Mouse (Mus musculus) 3T3-L1 (cell line): ENCODE data around the gene Zfpl1.

Experiments used
- DNase-seq: peaks from one replicate; pipeline ENCODE4 v3.0.0-alpha.2; 2015; ENCODE audit warnings: low read depth, low spot score

The Zfpl1 gene

DNA sequence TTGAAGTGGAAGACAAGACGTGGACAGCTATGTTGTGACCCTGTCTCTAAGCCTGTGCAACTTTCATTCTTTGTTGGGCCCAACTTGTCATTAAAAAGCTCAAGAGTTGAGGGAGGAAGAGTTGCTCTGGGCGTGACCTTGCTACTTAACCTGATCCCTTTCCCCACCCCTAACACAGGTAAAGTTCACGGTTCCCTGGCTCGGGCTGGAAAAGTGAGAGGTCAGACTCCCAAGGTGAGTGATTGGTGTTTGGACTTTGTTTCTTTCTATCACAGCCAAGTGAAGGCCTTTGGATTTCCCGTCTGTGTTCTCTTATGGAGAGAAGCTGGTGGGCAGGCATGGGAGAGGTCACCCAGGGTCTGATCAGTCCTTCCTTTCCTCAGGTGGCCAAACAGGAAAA is 25.8 kb downstream of the Zfpl1 start:
- DNase-seq, result no peak

DNA sequence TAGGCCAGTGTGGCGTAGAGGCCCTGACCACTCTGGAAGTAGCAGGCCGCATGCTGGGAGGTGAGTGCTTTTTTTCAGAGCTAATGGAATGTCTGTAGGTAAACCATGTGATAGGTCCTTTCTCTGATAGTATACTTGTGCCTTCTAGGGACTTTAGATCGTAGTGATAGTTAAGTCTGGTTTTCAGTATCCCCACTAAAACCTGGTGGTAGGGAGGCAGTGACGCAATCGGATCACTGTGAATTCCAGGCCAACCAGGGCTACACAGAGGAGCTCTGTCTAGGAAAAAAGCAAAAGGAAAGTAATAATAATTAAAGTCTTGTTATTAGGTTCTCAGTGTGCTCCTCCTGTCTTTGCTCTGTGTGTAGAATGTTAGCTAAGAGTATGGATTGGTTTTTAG is 26.2 kb downstream of the Zfpl1 start:
- peak; percentile 39 for DNase-seq

DNA sequence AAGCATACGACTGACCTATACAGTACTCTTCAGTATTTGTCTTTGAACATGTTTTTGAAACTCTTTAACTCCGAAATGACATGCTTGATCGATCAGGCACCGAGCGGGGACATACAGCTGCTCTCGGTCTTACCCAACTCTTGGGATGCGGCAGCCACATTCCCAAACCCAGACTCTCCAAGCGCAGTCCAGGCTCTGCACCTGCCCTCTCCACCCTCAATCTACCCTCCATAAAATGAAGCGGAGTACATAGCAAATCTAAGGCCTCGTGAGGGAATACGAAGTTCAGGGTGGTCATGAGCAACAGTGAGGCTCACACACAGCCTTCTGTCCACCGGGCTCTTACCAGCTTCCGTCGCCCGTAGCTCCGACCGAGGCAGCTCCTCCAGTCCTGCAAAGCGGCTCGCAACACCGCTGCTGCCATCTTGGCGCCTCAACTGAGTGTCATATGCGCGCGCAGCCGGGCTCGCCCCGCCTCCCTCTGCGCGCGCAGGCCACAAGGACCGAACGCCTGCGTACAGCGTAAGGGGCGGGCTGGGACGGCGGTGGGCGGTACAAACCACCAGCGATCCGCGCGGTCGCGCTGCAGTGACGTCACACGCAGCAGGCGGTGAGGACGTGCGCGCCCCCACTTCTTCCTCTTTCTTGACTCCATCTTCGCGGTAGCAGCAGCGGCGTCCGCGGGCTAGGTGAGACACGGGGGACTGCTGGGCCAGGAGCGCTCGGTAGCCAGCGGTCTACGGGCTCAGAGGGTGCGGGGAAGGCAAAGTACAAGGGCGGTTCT is 27.3 kb downstream of the Zfpl1 start, which contains the start of the genes Mrpl49 and Fau:
Mrpl49 (minus strand) TSS at position 473 of the 784 bp plus-strand sequence.
Fau (plus strand) TSS at position 532 of the 784 bp plus-strand sequence.
- peak; percentile 97 for DNase-seq

DNA sequence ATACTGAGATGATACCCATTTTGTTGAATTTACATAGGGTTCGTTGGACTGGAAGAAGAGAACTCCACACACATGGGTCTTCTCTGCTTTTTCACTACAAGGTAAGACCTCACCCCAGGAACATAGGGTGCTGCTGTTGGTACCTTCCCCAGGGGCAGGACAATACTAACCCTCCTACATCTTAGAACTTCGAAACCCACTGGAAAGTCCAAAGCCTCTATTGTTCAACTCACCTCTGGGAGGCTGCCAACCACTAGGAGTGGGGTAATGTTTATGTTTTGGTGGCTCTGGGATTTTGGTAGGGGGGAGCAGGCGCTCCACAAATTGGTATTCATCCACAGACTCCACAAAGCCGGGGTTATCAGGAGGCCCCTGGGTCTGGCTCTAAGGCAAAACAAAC is 28.1 kb downstream of the Zfpl1 start:
- no peak for DNase-seq

DNA sequence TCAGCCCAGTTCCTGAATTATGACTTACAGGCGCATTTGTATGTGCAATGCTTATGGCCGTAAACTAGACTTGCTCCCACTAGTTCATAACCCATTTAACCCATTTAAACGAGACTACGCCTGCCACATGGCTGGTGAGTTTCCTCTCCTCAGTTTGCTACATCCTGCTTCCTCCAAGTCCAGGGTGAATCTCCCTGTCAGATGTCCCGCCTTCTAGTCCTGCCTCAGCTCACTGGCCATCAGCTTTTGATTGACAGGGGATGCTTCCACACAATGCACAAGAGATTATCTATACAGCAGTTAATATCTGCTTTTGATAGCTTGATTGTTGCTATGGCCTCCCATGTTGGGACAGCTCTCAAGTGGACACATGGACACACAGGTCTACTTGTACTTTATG is 30.5 kb downstream of the Zfpl1 start:
- peak; percentile 55 for DNase-seq

DNA sequence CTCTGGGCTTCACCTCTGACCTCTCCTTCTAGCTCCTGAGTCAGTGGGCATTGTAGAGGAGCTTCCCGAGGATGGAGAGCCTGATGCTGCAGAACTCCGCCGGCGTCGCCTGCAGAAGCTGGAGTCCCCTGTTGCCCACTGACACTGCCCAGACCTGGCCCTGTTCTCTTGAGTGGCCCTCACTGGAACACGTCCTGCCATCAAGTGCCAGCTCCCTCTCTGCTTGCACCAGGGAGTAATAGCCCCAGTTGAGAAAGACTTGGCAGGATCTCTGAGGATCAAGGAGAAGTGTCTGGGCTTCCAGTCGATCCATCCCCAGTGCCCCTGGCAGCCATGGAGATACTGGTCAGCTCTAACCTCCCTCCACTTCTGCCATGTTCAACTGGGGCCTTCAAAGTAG is 32.2 kb downstream of the Zfpl1 start:
- DNase-seq, result no peak

DNA sequence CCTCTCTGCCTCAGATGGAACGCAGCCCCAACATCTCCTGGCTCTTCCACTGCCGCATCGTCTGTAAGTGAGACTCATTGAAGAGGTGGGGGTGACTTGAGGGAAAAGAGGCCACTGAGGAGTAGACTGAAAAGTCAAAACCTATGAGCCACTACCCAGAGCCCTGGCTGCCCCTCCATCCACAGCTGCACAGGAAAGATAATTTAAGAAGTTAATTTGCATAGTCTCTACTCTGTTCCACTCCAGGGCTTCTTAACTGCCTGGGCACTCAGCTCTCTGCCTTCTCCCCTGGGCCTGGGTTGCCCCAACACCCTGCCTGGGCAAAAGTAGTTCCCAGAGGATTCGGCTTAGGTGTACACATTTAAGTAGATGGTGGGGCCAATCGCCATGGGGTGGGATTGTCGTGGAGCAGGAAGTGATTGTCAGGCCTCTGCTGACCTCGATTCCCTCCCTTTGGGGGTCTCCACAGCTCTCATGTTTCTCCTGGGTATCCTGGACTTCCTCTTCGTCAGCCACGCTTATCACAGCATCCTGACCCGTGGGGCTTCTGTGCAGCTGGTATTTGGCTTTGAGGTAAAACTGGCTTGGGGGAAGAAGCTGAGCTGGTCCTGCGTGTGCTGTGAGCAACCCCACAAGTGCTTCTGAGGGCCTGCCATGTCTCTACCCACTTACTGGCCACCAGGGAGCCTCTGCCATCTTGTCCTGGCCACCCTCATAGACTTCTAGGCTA is 35.9 kb downstream of the Zfpl1 start:
- no peak for DNase-seq

DNA sequence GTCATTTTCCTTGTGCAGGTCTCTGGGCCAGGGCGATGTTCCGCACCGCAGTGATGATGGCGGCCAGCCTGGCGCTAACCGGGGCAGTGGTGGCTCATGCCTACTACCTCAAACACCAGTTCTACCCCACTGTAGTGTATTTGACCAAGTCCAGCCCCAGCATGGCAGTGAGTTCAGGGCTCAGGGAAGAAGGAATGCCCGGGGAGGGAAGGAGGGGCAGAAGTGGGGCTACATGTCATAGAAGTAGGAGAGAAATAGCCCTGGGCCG is 36.9 kb downstream of the Zfpl1 start:
- no peak for DNase-seq

DNA sequence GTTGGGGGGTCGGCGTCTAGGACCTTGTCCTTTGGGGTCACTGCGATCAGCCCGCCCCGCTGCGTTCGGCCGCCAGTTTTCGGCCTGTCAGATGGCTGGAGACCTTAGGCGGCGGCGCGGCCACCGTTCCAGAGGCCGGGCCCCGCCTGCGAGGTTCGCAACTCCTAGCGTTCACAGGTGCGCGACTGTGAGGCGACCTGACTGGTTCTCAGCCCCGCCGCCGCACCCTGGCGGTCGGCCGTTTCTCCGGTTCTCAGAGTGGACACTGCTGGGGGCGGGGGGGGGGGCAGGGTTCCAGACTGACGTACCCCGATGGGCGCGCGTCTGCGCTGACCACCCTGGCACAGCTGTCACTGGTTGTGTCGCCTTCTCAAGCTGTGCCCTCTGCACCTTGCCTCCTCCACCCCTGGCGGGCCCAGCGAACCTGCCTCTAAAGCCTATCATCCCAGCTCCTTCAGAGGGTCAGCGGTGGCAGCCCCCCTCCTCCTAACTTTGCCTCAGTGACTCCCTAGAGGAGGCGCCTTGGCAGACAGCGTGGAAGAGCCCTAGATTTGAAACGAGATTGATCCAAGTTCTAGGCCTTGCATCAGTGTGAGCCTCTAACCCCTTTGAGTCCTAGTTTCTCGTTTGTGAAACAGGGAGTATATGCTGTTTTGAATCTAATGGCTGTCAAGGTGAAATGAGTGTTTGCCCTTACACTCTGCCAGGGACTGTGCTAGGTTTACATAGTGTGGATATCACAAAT is 37.4 kb downstream of the Zfpl1 start:
- no peak for DNase-seq

DNA sequence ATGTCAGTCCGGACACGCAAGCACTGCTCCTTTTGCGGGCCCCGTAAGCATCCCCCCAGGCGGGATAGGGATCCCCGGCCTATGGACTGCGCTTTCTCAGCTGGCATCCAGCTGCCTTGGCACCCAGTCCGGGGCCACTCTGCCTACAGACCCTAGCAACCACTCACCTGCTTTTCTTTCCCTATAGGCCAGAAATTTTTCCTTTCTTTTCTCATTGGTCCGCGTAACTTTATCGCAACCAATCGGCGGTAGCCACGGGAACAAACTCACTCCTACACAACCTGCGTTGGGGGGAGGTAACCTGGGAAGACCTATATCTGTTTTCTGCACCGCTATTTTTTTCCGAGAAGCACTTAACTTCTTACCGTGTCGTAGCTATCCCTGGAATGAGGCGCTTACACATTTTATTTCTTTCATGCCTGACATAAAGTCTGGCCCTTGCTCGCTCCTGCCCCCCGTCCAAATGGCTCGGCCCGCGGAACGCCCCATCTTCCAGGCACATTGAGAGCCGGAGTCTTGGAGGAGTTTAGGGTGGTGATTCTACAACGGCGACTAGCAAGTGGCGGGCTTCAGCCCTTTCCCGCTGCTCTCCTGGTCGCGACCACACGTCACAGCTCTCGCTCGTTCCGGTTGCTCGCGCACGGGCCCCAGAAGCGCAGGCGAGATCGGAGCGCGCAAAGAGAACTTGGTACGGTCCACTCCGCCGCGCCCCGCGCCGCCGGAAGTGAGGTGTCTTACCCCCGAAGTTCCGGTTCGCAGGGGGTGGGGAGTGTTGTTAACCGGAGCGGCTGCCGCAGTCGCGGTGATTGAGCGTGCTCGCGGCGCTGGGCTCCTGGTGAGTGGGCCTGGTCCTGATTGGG is 38.2 kb downstream of the Zfpl1 start, which contains the start of gene Syvn1:
Syvn1 (plus strand) TSS at position 283 of the 860 bp plus-strand sequence.
- peak; percentile 98 for DNase-seq

DNA sequence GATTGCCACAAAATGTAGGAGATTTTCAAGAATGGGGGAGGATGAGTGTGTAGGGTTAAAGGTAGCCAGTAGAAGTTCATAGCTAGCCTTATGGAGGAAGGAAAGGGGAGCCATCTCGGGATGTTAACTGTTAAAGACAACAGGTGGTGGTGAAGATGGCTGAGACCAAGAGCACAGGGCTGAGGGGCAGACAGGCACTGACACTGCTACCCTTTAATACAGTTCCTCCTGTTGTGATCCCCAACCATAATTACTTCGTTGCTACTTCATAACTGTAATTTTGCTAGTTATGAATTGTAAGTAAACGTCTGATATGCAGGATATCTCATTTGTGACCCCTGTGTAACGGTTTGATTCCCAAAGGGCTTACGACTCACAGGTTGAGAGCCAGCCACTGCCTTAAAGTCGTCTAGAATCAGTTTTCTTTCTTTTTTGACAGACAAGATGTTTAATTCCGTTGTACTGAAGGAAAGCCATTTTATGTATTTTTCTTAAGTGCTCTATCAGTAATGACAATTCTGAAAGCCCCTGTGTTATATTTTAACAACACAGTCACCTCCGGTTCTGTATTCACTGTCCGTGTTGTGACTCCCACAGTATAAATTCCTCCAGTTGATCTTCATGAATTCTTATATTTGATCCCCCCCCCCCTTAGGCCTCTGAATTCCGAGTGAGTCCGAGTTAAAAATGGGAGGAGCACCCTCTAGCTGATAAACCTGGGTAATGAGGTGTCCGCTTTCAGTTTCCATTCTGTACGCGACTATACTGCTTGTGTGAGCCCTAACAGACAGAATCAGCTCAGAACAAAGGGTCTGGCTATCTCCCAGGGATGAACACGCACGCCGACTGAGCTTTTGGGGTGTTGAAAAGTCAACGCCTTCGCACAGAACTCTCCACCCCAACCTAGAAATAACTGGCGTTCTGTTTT is 39.1 kb downstream of the Zfpl1 start:
- DNase-seq, result peak; percentile 49

DNA sequence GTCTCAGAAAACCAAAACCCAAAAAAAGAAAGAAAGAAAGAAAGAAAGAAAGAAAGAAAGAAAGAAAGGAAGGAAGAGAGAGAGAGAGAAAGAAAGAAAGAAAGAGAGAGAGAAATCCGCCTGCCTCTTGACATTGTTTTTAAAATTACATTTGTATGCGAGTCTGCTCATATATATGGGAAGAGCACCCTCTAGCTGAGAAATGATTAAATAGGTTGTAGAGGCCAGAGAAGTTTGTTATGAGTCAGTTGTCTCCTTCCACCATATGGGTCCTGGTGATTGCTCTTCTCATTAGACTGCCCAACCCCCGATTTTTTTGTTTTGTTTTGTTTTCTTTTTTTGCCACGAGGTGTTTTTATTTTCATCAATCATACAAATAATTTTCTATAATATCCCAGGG is 40.7 kb downstream of the Zfpl1 start:
- peak; percentile 88 for DNase-seq

DNA sequence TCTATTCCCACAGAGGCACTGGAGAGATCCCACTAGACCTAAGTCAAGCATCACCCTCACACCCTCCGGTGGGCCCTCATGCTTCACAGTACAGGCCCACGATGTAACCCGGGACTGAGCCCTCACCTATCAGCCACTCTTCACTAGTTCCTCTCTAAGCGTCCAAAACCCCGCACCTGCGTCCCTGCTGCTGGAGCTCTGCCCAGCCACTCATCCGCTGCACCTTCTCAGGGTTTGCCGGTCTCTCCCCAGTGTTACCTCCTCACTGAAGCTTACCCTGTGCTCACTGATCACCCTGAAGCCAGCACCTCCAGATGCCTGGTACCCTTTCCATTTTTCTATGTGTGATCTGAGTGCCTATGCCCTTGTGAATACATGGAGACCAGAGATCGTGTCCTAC is 42.5 kb downstream of the Zfpl1 start:
- DNase-seq, result no peak

DNA sequence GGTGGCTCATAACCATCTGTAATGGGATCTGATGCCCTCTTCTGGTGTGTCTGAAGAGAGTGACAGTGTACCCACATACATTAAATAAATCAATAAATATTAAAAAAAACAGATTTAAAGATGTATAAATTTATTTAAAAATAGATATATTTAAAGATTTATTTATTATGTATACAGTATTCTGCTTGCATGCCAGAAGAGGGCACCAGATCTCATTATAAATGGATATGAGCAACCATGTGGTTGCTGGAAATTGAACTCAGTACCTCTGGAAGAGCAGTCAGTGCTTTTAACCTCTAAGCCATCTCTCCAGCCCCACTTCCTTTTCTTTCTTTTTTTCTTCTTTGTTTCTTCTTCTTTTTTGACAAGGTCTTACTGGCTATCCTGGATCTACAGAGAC is 44.8 kb downstream of the Zfpl1 start:
- DNase-seq, result peak; percentile 51

DNA sequence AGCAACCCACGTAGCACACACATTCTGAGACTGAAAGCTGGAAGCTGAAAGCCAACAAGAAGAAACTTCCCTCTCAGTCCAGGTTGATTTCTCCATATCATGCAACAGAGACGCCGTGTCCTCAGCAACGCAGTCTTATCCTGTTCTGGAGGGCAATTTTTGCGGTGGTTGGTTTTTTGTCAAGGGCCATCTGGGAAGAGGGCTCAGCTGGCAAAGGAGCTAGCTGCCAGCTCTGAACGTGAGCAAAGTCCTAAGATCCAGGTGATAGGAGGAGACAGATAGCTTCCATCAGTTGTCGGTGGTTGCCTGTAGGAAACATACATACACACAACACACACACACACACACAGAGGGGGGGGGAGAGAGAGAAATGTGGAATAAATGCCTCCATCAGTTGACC is 46.4 kb downstream of the Zfpl1 start:
- no peak for DNase-seq

DNA sequence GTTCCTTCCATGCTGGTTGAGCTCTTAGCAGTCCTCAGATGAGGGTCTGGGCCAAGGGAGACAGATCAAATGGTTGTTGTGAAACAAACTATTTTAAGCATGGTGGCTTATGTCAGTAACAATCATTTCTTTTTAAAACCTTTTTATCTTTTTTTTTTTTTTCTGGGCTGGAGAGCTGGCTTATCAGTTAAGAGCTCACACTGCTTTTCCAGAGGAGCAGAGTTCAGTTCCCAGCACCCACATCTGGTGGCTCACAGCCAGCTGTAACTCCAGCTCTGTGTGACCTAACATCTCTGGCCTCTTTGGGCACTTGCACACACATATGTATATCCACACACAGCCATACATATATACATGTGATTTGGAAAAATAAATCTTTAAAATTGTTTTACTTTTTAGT is 47.1 kb downstream of the Zfpl1 start:
- DNase-seq, result no peak

DNA sequence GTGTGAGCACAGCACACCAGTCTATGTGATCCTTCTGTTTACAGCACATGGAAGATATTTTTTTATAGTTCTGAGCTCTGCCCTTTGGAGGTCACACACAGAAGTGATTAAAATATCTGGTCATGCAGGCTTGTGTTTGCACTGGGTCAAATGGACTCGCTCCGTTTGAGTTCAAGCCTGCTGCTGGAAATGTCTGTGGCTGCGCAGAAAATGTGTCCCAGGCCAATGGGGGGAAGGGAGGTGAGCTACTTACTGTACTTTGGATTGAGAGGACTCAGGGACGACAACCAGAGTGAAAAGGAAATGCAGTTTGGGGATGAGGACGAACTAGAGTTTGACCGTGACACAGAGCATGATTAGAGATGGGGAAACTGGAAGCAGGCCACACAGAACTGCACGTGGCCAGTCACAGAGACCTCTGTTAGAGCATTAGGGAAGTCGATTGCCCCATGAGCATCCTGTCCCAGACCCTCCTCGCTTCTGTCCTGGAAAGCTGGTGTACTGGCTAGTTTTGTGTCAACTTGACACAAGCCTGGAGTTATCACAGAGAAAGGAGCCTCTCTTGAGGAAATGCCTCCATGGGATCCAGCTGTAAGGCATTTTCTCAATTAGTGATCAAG is 48.7 kb downstream of the Zfpl1 start:
- DNase-seq, result no peak
